Mouse (Mus musculus): Measurements from ENCODE around the gene Gabarapl2. TPM values are rescaled to one million over a fixed set of nuclear protein-coding genes. Genes with fewer than 3 reads are reported as not detected.

Gene Gabarapl2
- polyA plus RNA-seq (2015; fragmentation: Nextera tagmentation; extraction: Ambion mirVana): 194 and 198 TPM in 2 replicates

DNA sequence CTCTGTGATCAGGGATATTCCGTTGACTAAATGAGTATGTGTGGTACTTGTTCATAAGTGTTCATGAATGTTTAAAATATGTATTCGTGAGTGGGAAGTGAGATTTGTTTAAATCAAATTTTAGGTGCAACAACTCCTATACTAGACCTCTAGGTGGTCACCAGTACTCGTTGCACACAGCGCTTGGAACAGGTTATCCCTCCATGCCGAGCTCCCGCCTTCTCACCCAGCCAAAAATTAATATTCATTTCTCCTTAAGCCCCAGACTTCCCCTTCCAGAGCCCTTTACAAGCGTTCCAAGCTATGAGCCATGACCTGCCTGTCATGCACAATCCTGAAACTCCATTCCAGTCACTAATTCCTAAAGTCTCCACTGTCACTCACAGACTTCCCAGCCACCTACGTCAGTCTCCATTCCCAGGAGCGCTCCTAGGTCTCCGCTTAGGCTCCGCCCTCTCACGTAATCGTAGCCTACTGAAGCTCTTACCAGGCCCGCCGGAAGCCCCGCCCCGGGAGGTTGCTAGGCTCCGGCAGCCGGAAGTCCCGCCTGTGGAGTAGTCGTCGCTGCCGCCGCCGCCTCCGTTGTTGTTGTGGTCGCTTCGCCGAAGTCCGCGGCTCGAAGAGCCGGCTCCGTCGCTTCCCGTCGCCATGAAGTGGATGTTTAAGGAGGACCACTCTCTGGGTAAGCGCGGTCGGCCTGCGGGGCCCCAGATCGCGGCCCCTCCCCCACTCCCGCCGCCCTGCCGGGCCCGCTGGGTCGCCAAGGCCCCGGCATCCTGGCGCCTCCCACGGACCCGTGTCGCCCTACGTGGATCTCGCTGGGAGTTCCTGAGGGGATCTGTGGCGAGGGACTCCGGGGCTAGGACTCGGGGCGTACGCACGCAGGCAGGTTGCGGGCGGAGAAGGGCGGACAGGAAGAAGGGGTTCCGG is at the start of gene Gabarapl2:
Gabarapl2 (plus strand) TSS at position 533 of the 930 bp plus-strand sequence.
- WGBS: under 1% methylated on average over 65 of the region's 65 CpGs
- Histone ChIP-seq H3K4me3 (replicated peaks) (peak within 1 kb of the TSS; percentile 84), H3K4me2 (peak within 1 kb of the TSS; percentile 86), H3K4me1 (peaks cover 20% of the 10 kb centered on the region), H3K27me3 (no peaks in the 10 kb centered on the region), H3K9ac (peak within 1 kb of the TSS; percentile 85), H3K36me3 (peaks cover 37% of the 10 kb centered on the region), H3K27ac (peak within 1 kb of the TSS; percentile 90), H3K9me3 (replicated peaks) (no peaks in the 10 kb centered on the region)
- ATAC-seq (replicated peaks; ENCODE audit: low FRiP score): peak; percentile 98

DNA sequence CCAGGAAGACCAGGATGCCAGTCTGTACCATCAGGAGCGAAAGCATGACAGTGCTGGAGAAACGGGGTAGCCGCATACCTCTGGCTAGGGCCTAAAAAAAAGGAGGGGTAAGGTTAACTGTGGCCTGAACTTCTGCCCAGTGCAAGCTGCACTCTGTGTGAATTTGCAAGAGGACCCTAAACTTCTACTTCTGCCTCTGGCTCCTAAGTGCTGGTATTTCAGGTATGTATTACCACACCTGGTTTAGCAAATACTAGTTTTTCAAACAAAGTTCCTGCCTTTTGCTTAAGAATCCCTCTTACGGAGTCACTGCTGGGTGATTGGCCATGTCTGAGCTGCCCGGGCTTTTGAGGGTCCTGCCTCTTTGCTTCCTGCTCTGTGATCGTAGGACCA is 49.6 kb upstream of the Gabarapl2 start:
- Histone ChIP-seq H3K4me3 (replicated peaks) (no peak overlapping the region), H3K4me2 (peak overlapping the region; percentile 61), H3K27ac (no peak overlapping the region), H3K36me3 (no peaks in the 10 kb centered on the region), H3K27me3 (peaks cover 45% of the 10 kb centered on the region), H3K9me3 (replicated peaks) (no peaks in the 10 kb centered on the region), H3K9ac (no peak overlapping the region), H3K4me1 (peaks cover 28% of the 10 kb centered on the region)
- no peak for ATAC-seq (replicated peaks; ENCODE audit: low FRiP score)
- WGBS: 63% methylated on average over 6 of the region's 6 CpGs

DNA sequence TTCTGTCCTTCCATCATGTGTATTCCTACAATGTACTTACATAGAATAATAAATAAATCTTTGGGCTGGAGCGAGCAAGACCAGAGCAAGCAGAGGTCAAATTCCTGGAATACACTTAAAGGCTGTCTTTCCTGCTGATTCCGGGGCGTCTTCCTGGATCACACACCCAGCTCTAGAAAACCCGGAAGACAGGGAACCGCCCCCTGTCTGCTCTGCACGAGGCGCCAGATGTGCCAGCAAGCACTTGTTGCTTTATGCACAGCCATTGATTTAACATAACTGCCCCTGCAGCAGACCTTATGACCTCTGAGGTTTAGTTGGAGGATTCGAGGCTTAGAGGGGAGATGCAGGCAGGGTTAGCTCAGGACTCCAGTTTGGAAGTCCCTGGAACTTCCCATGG is 48.5 kb upstream of the Gabarapl2 start:
- H3K4me3 ChIP-seq (replicated peaks): no peak overlapping the region
- H3K36me3 ChIP-seq: no peaks in the 10 kb centered on the region
- H3K27me3 ChIP-seq: peaks cover 45% of the 10 kb centered on the region
- no peak overlapping the region for H3K4me2 ChIP-seq
- no peaks in the 10 kb centered on the region for H3K9me3 ChIP-seq (replicated peaks)
- peaks cover 28% of the 10 kb centered on the region for H3K4me1 ChIP-seq
- WGBS: 22% methylated on average over 8 of the region's 8 CpGs
- no peak for ATAC-seq (replicated peaks; ENCODE audit: low FRiP score)
- no peak overlapping the region for H3K9ac ChIP-seq
- no peak overlapping the region for H3K27ac ChIP-seq

DNA sequence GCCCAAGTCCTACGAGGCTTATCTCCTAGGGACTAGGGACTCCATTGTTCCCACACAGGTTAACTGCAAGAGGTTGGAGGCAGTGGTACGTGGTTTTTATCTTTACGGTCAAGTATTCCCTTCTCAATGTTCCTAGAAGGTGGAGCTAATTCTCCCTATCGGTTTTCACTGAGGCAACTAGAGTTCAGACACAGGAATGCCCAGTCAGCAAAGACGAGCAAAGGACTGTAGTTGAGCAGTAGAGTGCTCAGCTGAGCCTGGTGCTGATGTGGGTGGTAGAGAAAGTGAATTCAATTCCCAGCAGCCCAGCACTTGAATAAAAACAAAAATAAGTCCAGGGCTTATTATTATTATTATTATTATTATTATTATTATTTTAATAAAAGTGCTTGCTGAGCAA is 47.9 kb upstream of the Gabarapl2 start:
- Histone ChIP-seq H3K4me2 (no peak overlapping the region), H3K4me1 (peaks cover 28% of the 10 kb centered on the region), H3K36me3 (no peaks in the 10 kb centered on the region), H3K4me3 (replicated peaks) (no peak overlapping the region), H3K27ac (no peak overlapping the region), H3K27me3 (peaks cover 45% of the 10 kb centered on the region), H3K9me3 (replicated peaks) (no peaks in the 10 kb centered on the region), H3K9ac (no peak overlapping the region)
- WGBS: 47% methylated on average over 5 of the region's 5 CpGs
- no peak for ATAC-seq (replicated peaks; ENCODE audit: low FRiP score)

DNA sequence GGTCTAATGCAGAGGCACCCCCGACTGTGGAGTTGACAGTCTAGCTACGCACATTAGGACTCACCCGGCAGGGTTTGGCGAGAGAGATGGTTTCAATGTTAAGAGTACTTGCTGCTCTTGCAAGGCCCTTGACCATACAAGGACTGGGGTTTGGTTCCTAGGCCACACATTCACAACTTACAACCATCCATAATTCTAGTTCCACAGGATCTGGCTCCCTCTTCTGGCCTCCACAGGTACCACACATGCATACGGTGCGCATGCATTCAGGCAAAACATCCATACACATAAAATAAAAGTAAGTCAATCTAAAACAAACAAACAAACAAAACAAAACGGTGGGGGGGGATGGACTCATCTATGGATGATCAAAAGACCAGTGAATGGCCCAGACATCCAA is 45.5 kb upstream of the Gabarapl2 start:
- WGBS: 87% methylated on average over 7 of the region's 7 CpGs
- peaks cover 26% of the 10 kb centered on the region for H3K27me3 ChIP-seq
- no peak overlapping the region for H3K9ac ChIP-seq
- ATAC-seq (replicated peaks; ENCODE audit: low FRiP score): no peak
- no peak overlapping the region for H3K4me2 ChIP-seq
- H3K36me3 ChIP-seq: no peaks in the 10 kb centered on the region
- H3K4me3 ChIP-seq (replicated peaks): no peak overlapping the region
- H3K4me1 ChIP-seq: peaks cover 19% of the 10 kb centered on the region
- H3K9me3 ChIP-seq (replicated peaks): no peaks in the 10 kb centered on the region
- no peak overlapping the region for H3K27ac ChIP-seq

DNA sequence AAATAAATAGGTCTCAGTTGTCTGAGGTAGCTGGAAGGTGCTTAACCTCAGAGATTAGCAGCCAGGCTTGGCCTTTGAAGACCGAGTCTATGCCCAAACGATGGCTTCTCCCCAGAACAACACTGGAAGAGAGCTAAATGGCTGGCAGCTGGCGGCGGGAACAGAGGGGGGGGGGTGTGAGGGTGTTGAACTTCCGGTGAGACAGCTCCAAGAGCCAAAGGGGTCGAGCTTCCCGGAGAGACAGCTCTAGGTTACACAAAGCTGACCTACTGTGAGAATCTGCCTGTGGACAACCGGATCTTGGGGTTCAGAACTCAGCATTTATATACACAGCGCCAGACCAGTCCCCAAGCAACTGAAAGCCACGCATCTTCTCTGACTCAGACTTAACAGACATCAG is 41.9 kb upstream of the Gabarapl2 start:
- H3K9ac ChIP-seq: no peak overlapping the region
- H3K36me3 ChIP-seq: no peaks in the 10 kb centered on the region
- 36% methylated on average over 10 of the region's 10 CpGs for WGBS
- no peaks in the 10 kb centered on the region for H3K9me3 ChIP-seq (replicated peaks)
- peaks cover 8% of the 10 kb centered on the region; the same call in 1 of the 2 replicates for H3K4me1 ChIP-seq
- ATAC-seq (replicated peaks; ENCODE audit: low FRiP score): no peak
- no peak overlapping the region for H3K27ac ChIP-seq
- no peak overlapping the region for H3K4me2 ChIP-seq
- H3K27me3 ChIP-seq: no peaks in the 10 kb centered on the region
- H3K4me3 ChIP-seq (replicated peaks): no peak overlapping the region

DNA sequence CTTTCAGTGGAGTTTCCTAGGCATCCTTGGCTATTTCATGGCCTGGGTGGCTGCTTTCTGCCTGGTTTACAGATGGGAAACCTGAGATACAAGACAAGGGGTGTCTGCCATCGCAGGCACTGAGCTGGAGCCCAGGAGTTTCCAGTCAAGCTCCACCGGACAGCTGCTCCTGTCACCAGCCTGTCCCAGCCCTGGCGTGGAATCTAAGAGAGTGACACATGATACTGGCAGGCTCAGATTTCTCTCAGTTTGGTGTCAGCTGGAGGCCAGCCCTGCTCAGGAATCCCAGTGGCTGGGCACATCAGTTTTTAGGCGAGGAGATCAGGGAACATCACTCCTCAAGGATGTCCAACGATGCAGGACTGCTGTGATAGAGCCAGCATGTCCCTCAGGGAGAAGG is 38.4 kb upstream of the Gabarapl2 start:
- no peak overlapping the region for H3K4me2 ChIP-seq
- H3K27ac ChIP-seq: peak overlapping the region; percentile 76
- no peaks in the 10 kb centered on the region for H3K27me3 ChIP-seq
- H3K36me3 ChIP-seq: no peaks in the 10 kb centered on the region
- WGBS: 12% methylated on average over 5 of the region's 5 CpGs
- H3K4me1 ChIP-seq: peaks cover 8% of the 10 kb centered on the region; the same call in 1 of the 2 replicates
- ATAC-seq (replicated peaks; ENCODE audit: low FRiP score): peak; percentile 94
- no peak overlapping the region for H3K4me3 ChIP-seq (replicated peaks)
- H3K9ac ChIP-seq: no peak overlapping the region
- H3K9me3 ChIP-seq (replicated peaks): no peaks in the 10 kb centered on the region

DNA sequence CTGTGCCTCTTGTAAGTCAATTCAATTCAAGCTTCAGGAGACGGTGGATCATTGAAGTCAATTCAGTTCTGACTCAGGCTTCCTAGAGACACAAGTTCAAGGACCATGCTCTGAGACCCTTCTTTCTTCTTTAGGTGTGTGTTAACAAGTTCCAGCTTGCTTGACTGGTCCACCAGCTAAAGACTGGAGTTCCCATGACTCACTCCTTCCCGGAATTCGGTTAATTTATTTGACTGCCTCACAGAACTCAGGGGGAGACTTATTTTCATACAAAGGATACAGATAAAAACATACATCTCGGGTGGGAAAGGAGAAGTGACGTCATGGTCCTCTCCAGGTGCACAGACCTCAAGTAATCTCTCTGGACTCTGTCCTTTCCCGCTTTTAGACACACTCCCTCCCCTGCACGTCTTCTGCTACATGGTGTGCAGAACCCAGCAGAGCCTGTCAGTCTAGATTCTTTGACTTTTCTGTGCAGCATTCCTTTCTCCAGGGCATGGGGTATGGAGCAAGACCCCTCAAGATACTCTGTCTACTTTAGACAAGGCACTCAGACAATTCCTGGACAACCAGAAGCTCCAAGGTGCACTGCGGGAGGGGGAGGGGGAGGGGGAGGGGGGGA is 34.9 kb upstream of the Gabarapl2 start:
- Histone ChIP-seq H3K9me3 (replicated peaks) (no peaks in the 10 kb centered on the region), H3K9ac (no peak overlapping the region), H3K4me2 (no peak overlapping the region), H3K4me3 (replicated peaks) (no peak overlapping the region), H3K27ac (no peak overlapping the region), H3K27me3 (peaks cover 17% of the 10 kb centered on the region), H3K36me3 (no peaks in the 10 kb centered on the region), H3K4me1 (peaks cover 22% of the 10 kb centered on the region)
- ATAC-seq (replicated peaks; ENCODE audit: low FRiP score): no peak
- WGBS: 54% methylated on average over 7 of the region's 8 CpGs

DNA sequence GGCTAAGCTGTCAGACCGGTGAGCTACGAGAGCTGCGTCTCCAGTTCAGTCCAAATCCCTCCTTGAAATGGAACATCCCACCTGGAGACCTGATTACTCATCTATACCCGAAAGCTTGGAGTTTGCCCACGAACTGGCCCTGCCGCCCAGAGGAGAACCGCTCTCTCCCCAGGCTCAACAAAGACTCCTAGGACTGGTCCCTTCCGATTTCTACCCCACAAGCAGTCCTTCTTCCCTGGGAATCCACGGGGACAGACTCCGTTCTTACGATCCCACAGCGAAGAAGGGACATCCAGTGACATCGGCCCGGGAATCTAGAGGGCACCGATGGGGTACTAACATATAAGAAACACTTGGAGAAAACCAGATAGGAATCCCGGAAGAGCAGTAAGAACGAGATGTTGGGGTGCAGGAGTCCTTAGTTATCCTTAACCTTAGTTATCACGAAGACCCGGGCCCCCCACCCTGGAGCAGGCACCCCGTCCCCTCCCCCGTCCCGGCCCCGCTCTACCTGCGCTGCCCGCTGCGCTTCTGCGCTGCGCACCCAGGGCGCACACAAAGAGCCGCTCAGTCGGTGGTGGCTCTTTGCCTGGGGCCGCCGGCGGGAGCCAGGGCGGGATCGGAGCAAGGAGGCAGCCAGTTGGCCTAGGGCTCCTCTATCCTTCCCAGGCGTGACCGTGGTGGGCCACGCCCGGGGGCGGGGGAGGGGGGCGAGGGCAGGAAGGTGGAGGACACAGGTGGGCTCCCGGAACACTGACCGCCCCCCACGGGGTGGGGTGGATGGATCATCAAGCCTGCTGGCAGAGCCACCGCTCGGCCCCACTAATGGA is 30.7 kb upstream of the Gabarapl2 start, which contains the start of gene Chst5:
Chst5 (minus strand) TSS at position 827 of the 830 bp plus-strand sequence.
- H3K27me3 ChIP-seq: peaks cover 24% of the 10 kb centered on the region
- peak within 1 kb of the TSS; percentile 33 for H3K9ac ChIP-seq
- peak; percentile 76 for ATAC-seq (replicated peaks; ENCODE audit: low FRiP score)
- peaks cover 24% of the 10 kb centered on the region for H3K4me1 ChIP-seq
- WGBS: 4% methylated on average over 47 of the region's 47 CpGs
- peak within 1 kb of the TSS; percentile 44 for H3K4me3 ChIP-seq (replicated peaks)
- no peaks in the 10 kb centered on the region for H3K36me3 ChIP-seq
- peak within 1 kb of the TSS; percentile 78 for H3K4me2 ChIP-seq
- H3K9me3 ChIP-seq (replicated peaks): no peaks in the 10 kb centered on the region
- no peak within 1 kb of the TSS for H3K27ac ChIP-seq

DNA sequence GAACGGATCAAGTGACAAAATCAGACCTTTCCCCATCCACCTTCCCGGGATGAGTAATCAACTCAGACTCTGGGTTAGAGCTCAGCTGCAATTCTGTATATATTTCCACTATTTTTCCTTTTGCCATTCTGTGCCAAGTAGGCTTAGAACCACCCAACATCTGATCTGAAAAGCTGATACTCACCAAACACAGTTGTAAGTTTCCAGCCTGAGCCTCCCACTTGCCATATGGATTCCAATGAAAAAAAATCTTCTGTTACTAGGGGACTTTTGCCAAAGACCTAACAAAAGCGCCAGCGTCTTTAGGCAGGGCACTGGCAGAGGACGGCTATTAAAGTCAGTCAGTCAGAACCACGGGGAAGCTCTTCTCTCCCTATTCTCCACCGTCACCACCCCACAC is 28.9 kb upstream of the Gabarapl2 start:
- Histone ChIP-seq H3K9me3 (replicated peaks) (no peaks in the 10 kb centered on the region), H3K9ac (no peak overlapping the region), H3K4me2 (no peak overlapping the region), H3K36me3 (no peaks in the 10 kb centered on the region), H3K4me1 (peaks cover 24% of the 10 kb centered on the region), H3K27me3 (peaks cover 24% of the 10 kb centered on the region), H3K27ac (peak overlapping the region; percentile 2; the same call in 1 of the 2 replicates), H3K4me3 (replicated peaks) (no peak overlapping the region)
- 27% methylated on average over 7 of the region's 7 CpGs for WGBS
- no peak for ATAC-seq (replicated peaks; ENCODE audit: low FRiP score)

DNA sequence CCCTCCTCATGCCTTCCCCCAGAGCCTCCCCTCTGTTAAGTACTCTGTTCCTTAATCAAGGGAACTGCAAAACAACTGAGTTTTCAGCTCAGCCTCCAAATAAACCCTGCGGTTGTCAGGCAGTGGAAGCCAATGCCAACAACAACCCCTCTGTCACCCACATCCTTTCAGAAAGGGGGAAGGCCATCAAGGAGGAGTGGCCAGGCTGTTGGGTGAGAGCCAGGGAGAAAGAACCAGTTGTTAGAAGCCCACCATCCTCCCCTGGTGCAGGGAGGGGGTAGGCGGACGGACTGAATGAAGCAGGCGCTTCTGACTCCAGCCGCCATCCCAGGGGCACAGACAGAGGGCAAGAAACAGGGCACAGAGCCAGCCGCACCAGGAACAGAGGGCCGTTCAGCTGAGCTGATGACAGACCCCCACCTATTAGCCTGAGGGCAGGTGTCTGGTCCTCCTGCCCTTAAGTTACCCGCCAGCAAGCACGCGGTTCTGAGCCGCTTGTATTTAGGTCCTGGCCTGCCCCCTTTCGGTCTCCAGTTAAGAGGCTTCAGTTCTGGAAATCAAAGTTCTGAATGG is 27.6 kb upstream of the Gabarapl2 start:
- Histone ChIP-seq H3K27me3 (peaks cover 24% of the 10 kb centered on the region), H3K36me3 (peaks cover 1% of the 10 kb centered on the region), H3K4me1 (peaks cover 24% of the 10 kb centered on the region), H3K9me3 (replicated peaks) (no peaks in the 10 kb centered on the region), H3K4me2 (no peak overlapping the region), H3K9ac (no peak overlapping the region), H3K27ac (no peak overlapping the region), H3K4me3 (replicated peaks) (no peak overlapping the region)
- 47% methylated on average over 12 of the region's 12 CpGs for WGBS
- ATAC-seq (replicated peaks; ENCODE audit: low FRiP score): 0 out of 2 replicates have a peak, but pooled peaks have one; percentile 27

Measured in kidney, embryonic 15.5 days (tissue).